Mouse (Mus musculus) layer of hippocampus, postnatal 36 days (tissue): ENCODE results near the gene Sall4. TPM values are rescaled to one million over a fixed set of nuclear protein-coding genes. Genes with fewer than 3 reads are reported as not detected.

ENCODE experiments used
- DNase-seq, 2 experiments: peaks; one replicate each; pipeline ENCODE4 v3.0.0; 2022
- total RNA-seq, 2 experiments: library from RNA; stranded (reverse); gene quantifications; 2 replicates each; pipeline ENCODE4 v1.2.3; 2021

The Sall4 gene
- total RNA-seq: under 1 TPM; 0.57 to 0.83 TPM

- DNase-seq: no peak
These were observed at the start of gene Sall4 for GRCm38 (mm10) chr2:168767582-168767981. Gene Sall4 (minus strand): TSS chr2:168767943.

- DNase-seq: no peak
These were observed 45.5 kb upstream of the Sall4 start for GRCm38 (mm10) chr2:168813243-168813642.

GRCm38 (mm10) chr2:168809895-168810294, 42.2 kb upstream of the Sall4 start:
- DNase-seq: no peak

GRCm38 (mm10) chr2:168807681-168808080, 39.9 kb upstream of the Sall4 start:
- no peak for DNase-seq

GRCm38 (mm10) chr2:168803849-168804248, 36.1 kb upstream of the Sall4 start:
- DNase-seq: no peak

- no peak for DNase-seq
These were observed 31.6 kb upstream of the Sall4 start for GRCm38 (mm10) chr2:168799326-168799725.

GRCm38 (mm10) chr2:168798921-168799320, 31.2 kb upstream of the Sall4 start:
- no peak for DNase-seq

- no peak for DNase-seq
These were observed 23.5 kb upstream of the Sall4 start for GRCm38 (mm10) chr2:168791115-168791802.

GRCm38 (mm10) chr2:168786174-168786573, 18.4 kb upstream of the Sall4 start:
- no peak for DNase-seq

- no peak for DNase-seq
These were observed 12.9 kb upstream of the Sall4 start for GRCm38 (mm10) chr2:168780596-168780995.

- DNase-seq: no peak
These were observed 12.3 kb upstream of the Sall4 start for GRCm38 (mm10) chr2:168780024-168780423.

GRCm38 (mm10) chr2:168777481-168777880, 9.7 kb upstream of the Sall4 start:
- DNase-seq: no peak

GRCm38 (mm10) chr2:168776238-168776637, 8.5 kb upstream of the Sall4 start:
- DNase-seq: no peak

GRCm38 (mm10) chr2:168769259-168769658, 1.5 kb upstream of the Sall4 start:
- no peak for DNase-seq

- peak; percentile 13 to 16 for DNase-seq
These were observed 993 bp downstream of the Sall4 start for GRCm38 (mm10) chr2:168766538-168767361.

- DNase-seq: no peak
These were observed 1.8 kb downstream of the Sall4 start for GRCm38 (mm10) chr2:168765696-168766537.

GRCm38 (mm10) chr2:168765065-168765681, 2.6 kb downstream of the Sall4 start:
- DNase-seq: peak; percentile 26 to 43

GRCm38 (mm10) chr2:168764460-168764867, 3.3 kb downstream of the Sall4 start:
- no peak for DNase-seq

- DNase-seq: no peak
These were observed 4.0 kb downstream of the Sall4 start for GRCm38 (mm10) chr2:168763785-168764184.

- DNase-seq: no peak
These were observed 5.3 kb downstream of the Sall4 start for GRCm38 (mm10) chr2:168762411-168762815.

- DNase-seq: no peak
These were observed 5.8 kb downstream of the Sall4 start for GRCm38 (mm10) chr2:168761954-168762353.

- DNase-seq: no peak
These were observed 6.6 kb downstream of the Sall4 start for GRCm38 (mm10) chr2:168761141-168761540.
